Mouse (Mus musculus): Measurements from ENCODE around the gene Olfr1248. TPM values are rescaled to one million over a fixed set of nuclear protein-coding genes. Genes with fewer than 3 reads are reported as not detected.
"Not testable (repeated sequence)": the region's sequence is repeated elsewhere in the genome, so short reads cannot be mapped to it uniquely, and the experiment has no call there.

The Olfr1248 gene
- total RNA-seq (2015) (not detected in 2 replicates), total RNA-seq (2017) (not detected in 2 replicates)

GRCm38 (mm10) chr2:89618145-89618544, at the start of gene Olfr1248:
Gene Olfr1248 (minus strand): TSS chr2:89618245.
- not testable (repeated sequence) for ATAC-seq (ENCODE audit: poor library complexity, severe bottlenecking)

GRCm38 (mm10) chr2:89661367-89661766, 43.3 kb upstream of the Olfr1248 start, which contains the start of gene Olfr1250:
Gene Olfr1250 (minus strand): TSS chr2:89661467.
- no peak for ATAC-seq (ENCODE audit: poor library complexity, severe bottlenecking)

- ATAC-seq (ENCODE audit: poor library complexity, severe bottlenecking) = no peak
Observed at GRCm38 (mm10) chr2:89634883-89635282, 16.8 kb upstream of the Olfr1248 start, which contains the start of gene Olfr1249. Gene Olfr1249 (minus strand): TSS chr2:89634983.

GRCm38 (mm10) chr2:89614030-89614429, 4.0 kb downstream of the Olfr1248 start, which contains the start of gene Olfr1247:
Gene Olfr1247 (minus strand): TSS chr2:89614130.
- ATAC-seq (ENCODE audit: poor library complexity, severe bottlenecking) = no peak

- no peak for ATAC-seq (ENCODE audit: poor library complexity, severe bottlenecking)
Observed at GRCm38 (mm10) chr2:89593057-89593456, 25.0 kb downstream of the Olfr1248 start, which contains the start of gene Olfr1246. Gene Olfr1246 (minus strand): TSS chr2:89593157.

- no peak for ATAC-seq (ENCODE audit: poor library complexity, severe bottlenecking)
Observed at GRCm38 (mm10) chr2:89578347-89578746, 39.7 kb downstream of the Olfr1248 start, which contains the start of gene Olfr1245. Gene Olfr1245 (minus strand): TSS chr2:89578447.

Other genes with a start within 250 kb of the Olfr1248 start
- gene Olfr1238, start 208.6 kb downstream of the Olfr1248 start, total RNA-seq (2015) = not detected in 2 replicates
- gene Olfr1238, start 208.6 kb downstream of the Olfr1248 start, total RNA-seq (2017) = 0.04 TPM in 1 of 2 replicates, not detected in the other
- not detected in 2 replicates for gene Olfr1239, start 197.8 kb downstream of the Olfr1248 start, total RNA-seq (2015)
- gene Olfr1239, start 197.8 kb downstream of the Olfr1248 start, total RNA-seq (2017) = not detected in 2 replicates
- gene Olfr1240, start 175.2 kb downstream of the Olfr1248 start, total RNA-seq (2015) = not detected in 2 replicates
- not detected in 2 replicates for gene Olfr1240, start 175.2 kb downstream of the Olfr1248 start, total RNA-seq (2017)
- not detected in 2 replicates for gene Olfr1241, start 131.1 kb downstream of the Olfr1248 start, total RNA-seq (2015)
- gene Olfr1241, start 131.1 kb downstream of the Olfr1248 start, total RNA-seq (2017) = not detected in 2 replicates
- gene Olfr1242, start 119.9 kb downstream of the Olfr1248 start, total RNA-seq (2015) = not detected in 2 replicates
- not detected in 2 replicates for gene Olfr1242, start 119.9 kb downstream of the Olfr1248 start, total RNA-seq (2017)
- gene Olfr1243, start 86.8 kb downstream of the Olfr1248 start, total RNA-seq (2015) = not detected in 2 replicates
- gene Olfr1243, start 86.8 kb downstream of the Olfr1248 start, total RNA-seq (2017) = not detected in 2 replicates
- not detected in 2 replicates for gene Olfr1245, start 39.8 kb downstream of the Olfr1248 start, total RNA-seq (2015)
- not detected in 2 replicates for gene Olfr1245, start 39.8 kb downstream of the Olfr1248 start, total RNA-seq (2017)
- gene Olfr1246, start 25.1 kb downstream of the Olfr1248 start, total RNA-seq (2015) = not detected in 2 replicates
- gene Olfr1246, start 25.1 kb downstream of the Olfr1248 start, total RNA-seq (2017) = not detected in 2 replicates
- not detected in 2 replicates for gene Olfr1247, start 4.1 kb downstream of the Olfr1248 start, total RNA-seq (2015)
- gene Olfr1247, start 4.1 kb downstream of the Olfr1248 start, total RNA-seq (2017) = not detected in 2 replicates
- gene Olfr1249, start 16.7 kb upstream of the Olfr1248 start, total RNA-seq (2015) = not detected in 2 replicates
- gene Olfr1249, start 16.7 kb upstream of the Olfr1248 start, total RNA-seq (2017) = not detected in 2 replicates
- not detected in 2 replicates for gene Olfr1250, start 43.2 kb upstream of the Olfr1248 start, total RNA-seq (2015)
- gene Olfr1250, start 43.2 kb upstream of the Olfr1248 start, total RNA-seq (2017) = not detected in 2 replicates
- not detected in 2 replicates for gene Olfr1251, start 53.7 kb upstream of the Olfr1248 start, total RNA-seq (2015)
- gene Olfr1251, start 53.7 kb upstream of the Olfr1248 start, total RNA-seq (2017) = not detected in 2 replicates
- gene Olfr1252, start 106.8 kb upstream of the Olfr1248 start, total RNA-seq (2015) = not detected in 2 replicates
- gene Olfr1252, start 106.8 kb upstream of the Olfr1248 start, total RNA-seq (2017) = not detected in 2 replicates
- not detected in 2 replicates for gene Olfr1253, start 138.8 kb upstream of the Olfr1248 start, total RNA-seq (2015)
- not detected in 2 replicates for gene Olfr1253, start 138.8 kb upstream of the Olfr1248 start, total RNA-seq (2017)
- gene Olfr1254, start 175.4 kb upstream of the Olfr1248 start, total RNA-seq (2015) = not detected in 2 replicates
- gene Olfr1254, start 175.4 kb upstream of the Olfr1248 start, total RNA-seq (2017) = not detected in 2 replicates
- not detected in 2 replicates for gene Olfr1255, start 193.8 kb upstream of the Olfr1248 start, total RNA-seq (2015)
- not detected in 2 replicates for gene Olfr1255, start 193.8 kb upstream of the Olfr1248 start, total RNA-seq (2017)
- gene Olfr1256, start 223.3 kb upstream of the Olfr1248 start, total RNA-seq (2015) = not detected in 2 replicates
- gene Olfr1256, start 223.3 kb upstream of the Olfr1248 start, total RNA-seq (2017) = not detected in 2 replicates
- not detected in 2 replicates for gene Olfr48, start 230.0 kb upstream of the Olfr1248 start, total RNA-seq (2015)
- gene Olfr48, start 230.0 kb upstream of the Olfr1248 start, total RNA-seq (2017) = not detected in 2 replicates